Mouse (Mus musculus) cerebellum, adult 9-10 months (tissue): ENCODE data around the gene Lmbr1l.
A peak's percentile ranks its signal among the peaks of the same experiment; 100 is the strongest.

Experiments
- DNase-seq: peaks from one replicate; pipeline ENCODE4 v3.0.0; 2022

The Lmbr1l gene

GRCm38 (mm10) chr15:98894746-98895634 is 23.0 kb downstream of the Lmbr1l start:
- DNase-seq, result no peak

- DNase-seq, result no peak
Observed at GRCm38 (mm10) chr15:98893940-98894745, 23.9 kb downstream of the Lmbr1l start, which contains the start of gene Rhebl1. Rhebl1 (minus strand) TSS chr15:98894540.

GRCm38 (mm10) chr15:98893036-98893435 is 25.0 kb downstream of the Lmbr1l start:
- DNase-seq, result no peak

GRCm38 (mm10) chr15:98891907-98892606 is 26.0 kb downstream of the Lmbr1l start:
- peak; percentile 86 for DNase-seq

GRCm38 (mm10) chr15:98891198-98891742 is 26.8 kb downstream of the Lmbr1l start:
- no peak for DNase-seq

- DNase-seq, result no peak
Observed at GRCm38 (mm10) chr15:98887526-98887925, 30.5 kb downstream of the Lmbr1l start.

GRCm38 (mm10) chr15:98886667-98887387 is 31.2 kb downstream of the Lmbr1l start:
- DNase-seq, result no peak

GRCm38 (mm10) chr15:98884106-98884505 is 33.9 kb downstream of the Lmbr1l start:
- DNase-seq, result no peak

- DNase-seq, result no peak
Observed at GRCm38 (mm10) chr15:98883661-98884060, 34.4 kb downstream of the Lmbr1l start.

- DNase-seq, result no peak
Observed at GRCm38 (mm10) chr15:98881656-98882008, 36.4 kb downstream of the Lmbr1l start.

GRCm38 (mm10) chr15:98880978-98881655 is 36.9 kb downstream of the Lmbr1l start:
- DNase-seq, result peak; percentile 98

GRCm38 (mm10) chr15:98877331-98877730 is 40.7 kb downstream of the Lmbr1l start:
- DNase-seq, result peak; percentile 88

- peak; percentile 95 for DNase-seq
Observed at GRCm38 (mm10) chr15:98871916-98872888, 45.8 kb downstream of the Lmbr1l start.

GRCm38 (mm10) chr15:98871070-98871915 is 46.7 kb downstream of the Lmbr1l start, which contains the start of gene Kmt2d:
Kmt2d (minus strand) TSS chr15:98871204.
- no peak for DNase-seq

- DNase-seq, result peak; percentile 74
Observed at GRCm38 (mm10) chr15:98870179-98871069, 47.6 kb downstream of the Lmbr1l start.

GRCm38 (mm10) chr15:98869342-98870178 is 48.5 kb downstream of the Lmbr1l start:
- no peak for DNase-seq
